Mouse (Mus musculus) embryonic facial prominence, embryonic 11.5 days (tissue): ENCODE data around the gene Adrb1. TPM values are rescaled to one million over a fixed set of nuclear protein-coding genes. Genes with fewer than 3 reads are reported as not detected.

ENCODE experiments used
- ATAC-seq: fragments of 200-750 bp; cut with Nextera tagmentation; replicated peaks from 2 replicates; pipeline ENCODE4 v1.8.0; 2017; ENCODE audit warnings: low read depth; ENCODE audit not compliant: insufficient number of reproducible peaks, low FRiP score, low TSS enrichment
- DNase-seq: peaks from one replicate; pipeline ENCODE4 v3.0.0-alpha.2; 2015; ENCODE audit warnings: low spot score
- H3K27ac ChIP-seq: fragments of 300-500 bp; sonication (generic); replicated peaks from 2 replicates; pipeline ENCODE4 v1.5.1; 2014; ENCODE audit warnings: mild to moderate bottlenecking, low read depth, low read length, control low read depth
- H3K27me3 ChIP-seq: fragments of 300-500 bp; sonication (generic); 2 replicates; pipeline ENCODE4 v1.6.1; 2014; ENCODE audit warnings: mild to moderate bottlenecking, low read length, moderate library complexity, mixed read lengths; ENCODE audit not compliant: control insufficient read depth, insufficient read depth
- H3K36me3 ChIP-seq: fragments of 300-500 bp; sonication (generic); replicated peaks from 2 replicates; pipeline ENCODE4 v1.6.1; 2014; ENCODE audit warnings: low read depth, mild to moderate bottlenecking, low read length, moderate library complexity, mixed read lengths; ENCODE audit not compliant: control insufficient read depth, insufficient read depth
- H3K4me1 ChIP-seq: fragments of 300-500 bp; sonication (generic); 2 replicates; pipeline ENCODE4 v1.6.1; 2014; ENCODE audit warnings: low read length, mixed read lengths; ENCODE audit not compliant: control insufficient read depth, insufficient read depth
- H3K4me2 ChIP-seq: fragments of 300-500 bp; sonication (generic); 2 replicates; pipeline ENCODE4 v1.6.1; 2014; ENCODE audit warnings: low read depth, mild to moderate bottlenecking, control low read depth, low read length, moderate library complexity
- H3K4me3 ChIP-seq: fragments of 300-500 bp; sonication (generic); 2 replicates; pipeline ENCODE4 v1.5.1; 2014; ENCODE audit warnings: low read depth, low read length, control low read depth
- H3K9ac ChIP-seq: fragments of 300-500 bp; sonication (generic); replicated peaks from 2 replicates; pipeline ENCODE4 v1.6.1; 2014; ENCODE audit warnings: mild to moderate bottlenecking, control low read depth, low read length
- H3K9me3 ChIP-seq: fragments of 300-500 bp; sonication (generic); replicated peaks from 2 replicates; pipeline ENCODE4 v1.6.1; 2016; ENCODE audit warnings: mild to moderate bottlenecking, low read length, inconsistent platforms, mixed read lengths; ENCODE audit not compliant: control insufficient read depth
- WGBS: fragments of 180-500 bp; shearing (Covaris S2); extraction: QIAGEN DNeasy Blood & Tissue Kit; methylation state at CpG from one replicate; pipeline ENCODE4 v1.1.7; 2014; 5-methylcytosine and 5-hydroxymethylcytosine counted together
- polyA plus RNA-seq: library from polyadenylated mRNA; unstranded; fragments of >200 nt; fragmentation: Nextera tagmentation; extraction: Ambion mirVana; gene quantifications from 2 replicates; pipeline ENCODE4 v1.2.1, GENCODE M21; 2014

The Adrb1 gene
- polyA plus RNA-seq = 0.40 and 0.42 TPM in 2 replicates

GRCm38 (mm10) chr19:56721387-56722211, at the start of gene Adrb1:
Gene Adrb1 (plus strand): TSS chr19:56722199.
- Histone ChIP-seq H3K36me3 (no peaks in the 10 kb centered on the region), H3K27ac (no peak within 1 kb of the TSS), H3K27me3 (peaks cover 64% of the 10 kb centered on the region), H3K9me3 (no peaks in the 10 kb centered on the region), H3K4me2 (peak within 1 kb of the TSS; percentile 95), H3K9ac (peak within 1 kb of the TSS; percentile 51), H3K4me1 (peaks cover 13% of the 10 kb centered on the region), H3K4me3 (peak within 1 kb of the TSS; percentile 50)
- ATAC-seq = 0 out of 2 replicates have a peak, but pooled peaks have one; percentile 32
- WGBS = under 1% methylated on average over 41 of the region's 63 CpGs
- peak; percentile 51 for DNase-seq

GRCm38 (mm10) chr19:56675690-56676089, 46.3 kb upstream of the Adrb1 start:
- ATAC-seq (no peak), DNase-seq (no peak)
- H3K36me3 ChIP-seq = no peaks in the 10 kb centered on the region
- no peak overlapping the region for H3K9ac ChIP-seq
- H3K4me2 ChIP-seq = no peak overlapping the region
- no peak overlapping the region for H3K4me3 ChIP-seq
- no peaks in the 10 kb centered on the region for H3K27me3 ChIP-seq
- no peaks in the 10 kb centered on the region for H3K9me3 ChIP-seq
- H3K4me1 ChIP-seq = no peaks in the 10 kb centered on the region
- WGBS = 90% methylated on average over 5 of the region's 5 CpGs
- no peak overlapping the region for H3K27ac ChIP-seq

GRCm38 (mm10) chr19:56676506-56676905, 45.5 kb upstream of the Adrb1 start:
- H3K9ac ChIP-seq = no peak overlapping the region
- H3K4me3 ChIP-seq = no peak overlapping the region
- ATAC-seq (no peak), DNase-seq (no peak)
- H3K9me3 ChIP-seq = no peaks in the 10 kb centered on the region
- no peaks in the 10 kb centered on the region for H3K36me3 ChIP-seq
- H3K27me3 ChIP-seq = no peaks in the 10 kb centered on the region
- H3K27ac ChIP-seq = no peak overlapping the region
- 85% methylated on average over 4 of the region's 4 CpGs for WGBS
- no peaks in the 10 kb centered on the region for H3K4me1 ChIP-seq
- no peak overlapping the region for H3K4me2 ChIP-seq

- DNase-seq (no peak), ATAC-seq (no peak)
- no peaks in the 10 kb centered on the region for H3K4me1 ChIP-seq
- no peak overlapping the region for H3K27ac ChIP-seq
- H3K27me3 ChIP-seq = no peaks in the 10 kb centered on the region
- no peak overlapping the region for H3K4me3 ChIP-seq
- H3K36me3 ChIP-seq = no peaks in the 10 kb centered on the region
- no peak overlapping the region for H3K9ac ChIP-seq
- 53% methylated on average over 8 of the region's 8 CpGs for WGBS
- H3K9me3 ChIP-seq = no peaks in the 10 kb centered on the region
- H3K4me2 ChIP-seq = no peak overlapping the region
Measured at GRCm38 (mm10) chr19:56677611-56678010, 44.4 kb upstream of the Adrb1 start.

GRCm38 (mm10) chr19:56678516-56678915, 43.5 kb upstream of the Adrb1 start:
- Histone ChIP-seq H3K4me3 (no peak overlapping the region), H3K9ac (no peak overlapping the region), H3K36me3 (no peaks in the 10 kb centered on the region), H3K4me2 (no peak overlapping the region), H3K27ac (no peak overlapping the region), H3K27me3 (no peaks in the 10 kb centered on the region), H3K4me1 (no peaks in the 10 kb centered on the region), H3K9me3 (no peaks in the 10 kb centered on the region)
- ATAC-seq = no peak
- no peak for DNase-seq
- WGBS = 85% methylated on average over 9 of the region's 9 CpGs

- no peaks in the 10 kb centered on the region for H3K4me1 ChIP-seq
- H3K9me3 ChIP-seq = no peaks in the 10 kb centered on the region
- ATAC-seq = no peak
- H3K36me3 ChIP-seq = no peaks in the 10 kb centered on the region
- H3K4me2 ChIP-seq = no peak overlapping the region
- no peak overlapping the region for H3K4me3 ChIP-seq
- DNase-seq = no peak
- no peak overlapping the region for H3K9ac ChIP-seq
- WGBS = 84% methylated on average over 18 of the region's 18 CpGs
- no peaks in the 10 kb centered on the region for H3K27me3 ChIP-seq
- H3K27ac ChIP-seq = no peak overlapping the region
Measured at GRCm38 (mm10) chr19:56679213-56679965, 42.6 kb upstream of the Adrb1 start.

GRCm38 (mm10) chr19:56679992-56680391, 42.0 kb upstream of the Adrb1 start:
- Histone ChIP-seq H3K4me1 (no peaks in the 10 kb centered on the region), H3K4me3 (no peak overlapping the region), H3K36me3 (no peaks in the 10 kb centered on the region), H3K4me2 (no peak overlapping the region), H3K27me3 (no peaks in the 10 kb centered on the region), H3K9me3 (no peaks in the 10 kb centered on the region), H3K9ac (no peak overlapping the region), H3K27ac (no peak overlapping the region)
- no peak for DNase-seq
- WGBS = 80% methylated on average over 7 of the region's 7 CpGs
- ATAC-seq = no peak

GRCm38 (mm10) chr19:56682297-56682696, 39.7 kb upstream of the Adrb1 start:
- no peak overlapping the region for H3K27ac ChIP-seq
- no peak overlapping the region for H3K9ac ChIP-seq
- H3K36me3 ChIP-seq = no peaks in the 10 kb centered on the region
- H3K4me3 ChIP-seq = no peak overlapping the region
- DNase-seq (no peak), ATAC-seq (no peak)
- H3K4me1 ChIP-seq = no peaks in the 10 kb centered on the region
- WGBS = 86% methylated on average over 7 of the region's 7 CpGs
- H3K27me3 ChIP-seq = no peaks in the 10 kb centered on the region
- no peak overlapping the region for H3K4me2 ChIP-seq
- no peaks in the 10 kb centered on the region for H3K9me3 ChIP-seq
